Mouse (Mus musculus) limb, embryonic 14.5 days (tissue): ENCODE measurements around the gene Sstr4. TPM values are rescaled to one million over a fixed set of nuclear protein-coding genes. Genes with fewer than 3 reads are reported as not detected.

Source experiments
- ATAC-seq: fragments of 200-750 bp; cut with Nextera tagmentation; 2 replicates; pipeline ENCODE4 v1.8.0; 2017; ENCODE audit warnings: low read depth, moderate number of reproducible peaks, moderate TSS enrichment; ENCODE audit not compliant: low FRiP score
- DNase-seq: peaks from one replicate; pipeline ENCODE4 v3.0.0-alpha.2; 2015; ENCODE audit warnings: low spot score
- H3K27ac ChIP-seq: fragments of 300-500 bp; sonication (generic); replicated peaks from 2 replicates; pipeline ENCODE4 v1.5.1; 2014; ENCODE audit warnings: low read depth, mild to moderate bottlenecking, low read length, moderate library complexity, mixed read lengths
- H3K27me3 ChIP-seq: fragments of 300-500 bp; sonication (generic); 2 replicates; pipeline ENCODE4 v1.6.1; 2014; ENCODE audit warnings: low read length, mixed read lengths; ENCODE audit not compliant: control insufficient read depth, insufficient read depth
- H3K36me3 ChIP-seq: fragments of 300-500 bp; sonication (generic); 2 replicates; pipeline ENCODE4 v1.6.1; 2014; ENCODE audit warnings: mild to moderate bottlenecking, low read length, moderate library complexity, mixed read lengths; ENCODE audit not compliant: control insufficient read depth, insufficient read depth
- H3K4me1 ChIP-seq: fragments of 300-500 bp; sonication (generic); 2 replicates; pipeline ENCODE4 v1.6.1; 2014; ENCODE audit warnings: antibody characterized with exemption, low read length, mixed read lengths; ENCODE audit not compliant: control insufficient read depth, insufficient read depth
- H3K4me2 ChIP-seq: fragments of 300-500 bp; sonication (generic); replicated peaks from 2 replicates; pipeline ENCODE4 v1.6.1; 2014; ENCODE audit warnings: low read depth, mild to moderate bottlenecking, low read length, moderate library complexity; ENCODE audit not compliant: severe bottlenecking
- H3K4me3 ChIP-seq: fragments of 300-500 bp; sonication (generic); replicated peaks from 2 replicates; pipeline ENCODE4 v1.5.1; 2014; ENCODE audit warnings: low read length
- H3K9ac ChIP-seq: fragments of 300-500 bp; sonication (generic); 2 replicates; pipeline ENCODE4 v1.6.1; 2014; ENCODE audit warnings: mild to moderate bottlenecking, low read depth, low read length, moderate library complexity; ENCODE audit not compliant: severe bottlenecking
- H3K9me3 ChIP-seq: fragments of 300-500 bp; sonication (generic); 2 replicates; pipeline ENCODE4 v1.6.1; 2016; ENCODE audit warnings: low read length; ENCODE audit not compliant: control insufficient read depth
- POLR2A ChIP-seq: fragments of 200-500 bp; IDR thresholded peaks from 2 replicates; pipeline ENCODE4 v1.8.0; 2012; ENCODE audit warnings: inconsistent platforms, mild to moderate bottlenecking, moderate library complexity, borderline replicate concordance; ENCODE audit not compliant: insufficient read depth, insufficient read length; ENCODE audit errors: extremely low read depth
- WGBS: fragments of 180-500 bp; shearing (Covaris S2); extraction: QIAGEN DNeasy Blood & Tissue Kit; methylation state at CpG from one replicate; pipeline ENCODE4 v1.1.7; 2014; 5-methylcytosine and 5-hydroxymethylcytosine counted together
- polyA plus RNA-seq, 2 experiments: library from polyadenylated mRNA; depleted of rRNA in 1 of 2; stranded (reverse) in 1 of 2; unstranded in 1 of 2; fragments of >200 nt; fragmentation: Nextera tagmentation in 1 of 2; extraction: Ambion mirVana in 1 of 2; gene quantifications; 2 replicates each; pipeline versions ENCODE4 v1.2.1 to v1.2.3; 2012 to 2014

Sstr4 gene
- polyA plus RNA-seq, 2 experiments = 2.8 to 4.0 TPM

DNA sequence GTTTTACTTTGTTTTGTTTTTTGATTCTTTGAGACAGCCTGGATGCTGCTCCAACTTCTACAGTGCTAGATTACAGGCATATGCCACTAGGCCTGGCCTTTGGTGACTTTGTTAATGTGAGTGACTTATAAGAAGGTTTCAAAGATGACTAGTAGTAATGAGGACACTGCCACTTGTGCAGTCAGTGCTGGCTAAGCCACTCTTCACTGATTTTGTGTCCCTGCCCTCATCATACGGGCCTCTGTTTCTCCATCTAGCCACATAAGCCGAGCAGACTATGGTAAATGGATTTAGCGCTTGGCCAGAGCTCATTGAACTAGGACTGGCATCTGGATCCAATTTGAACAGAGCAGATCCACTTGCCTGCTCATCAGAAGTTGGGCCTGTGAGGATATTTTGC is 8.7 kb upstream of the Sstr4 start:
- no peak overlapping the region for H3K4me2 ChIP-seq
- no peak for ATAC-seq
- H3K36me3 ChIP-seq = no peaks in the 10 kb centered on the region
- H3K9me3 ChIP-seq = no peaks in the 10 kb centered on the region
- no peak for TF ChIP-seq POLR2A
- WGBS = 33% methylated on average over 3 of the region's 3 CpGs
- H3K4me3 ChIP-seq = no peak overlapping the region
- no peak overlapping the region for H3K27ac ChIP-seq
- no peaks in the 10 kb centered on the region for H3K27me3 ChIP-seq
- no peak for DNase-seq
- no peaks in the 10 kb centered on the region for H3K4me1 ChIP-seq
- no peak overlapping the region for H3K9ac ChIP-seq

DNA sequence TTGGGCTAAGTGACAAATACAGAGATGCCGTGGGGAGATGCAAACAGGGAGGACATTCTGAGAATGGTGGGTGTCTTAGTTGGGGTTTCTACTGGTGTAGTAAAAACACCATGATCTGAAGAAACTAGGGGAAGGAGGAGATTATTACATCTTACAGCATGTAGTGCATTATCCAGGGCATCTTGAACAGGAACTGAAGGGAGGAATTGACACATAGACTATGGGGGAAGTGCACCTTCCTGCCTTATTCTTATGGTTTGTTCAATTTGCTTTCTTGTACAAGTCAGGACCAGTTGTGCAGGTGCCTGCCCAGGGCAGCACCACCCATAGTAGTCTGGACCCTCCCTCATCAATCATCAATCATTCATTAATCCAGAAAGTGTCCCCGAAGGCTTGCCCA is 8.2 kb upstream of the Sstr4 start:
- DNase-seq = no peak
- H3K4me1 ChIP-seq = no peaks in the 10 kb centered on the region
- WGBS = 84% methylated on average over 2 of the region's 2 CpGs

DNA sequence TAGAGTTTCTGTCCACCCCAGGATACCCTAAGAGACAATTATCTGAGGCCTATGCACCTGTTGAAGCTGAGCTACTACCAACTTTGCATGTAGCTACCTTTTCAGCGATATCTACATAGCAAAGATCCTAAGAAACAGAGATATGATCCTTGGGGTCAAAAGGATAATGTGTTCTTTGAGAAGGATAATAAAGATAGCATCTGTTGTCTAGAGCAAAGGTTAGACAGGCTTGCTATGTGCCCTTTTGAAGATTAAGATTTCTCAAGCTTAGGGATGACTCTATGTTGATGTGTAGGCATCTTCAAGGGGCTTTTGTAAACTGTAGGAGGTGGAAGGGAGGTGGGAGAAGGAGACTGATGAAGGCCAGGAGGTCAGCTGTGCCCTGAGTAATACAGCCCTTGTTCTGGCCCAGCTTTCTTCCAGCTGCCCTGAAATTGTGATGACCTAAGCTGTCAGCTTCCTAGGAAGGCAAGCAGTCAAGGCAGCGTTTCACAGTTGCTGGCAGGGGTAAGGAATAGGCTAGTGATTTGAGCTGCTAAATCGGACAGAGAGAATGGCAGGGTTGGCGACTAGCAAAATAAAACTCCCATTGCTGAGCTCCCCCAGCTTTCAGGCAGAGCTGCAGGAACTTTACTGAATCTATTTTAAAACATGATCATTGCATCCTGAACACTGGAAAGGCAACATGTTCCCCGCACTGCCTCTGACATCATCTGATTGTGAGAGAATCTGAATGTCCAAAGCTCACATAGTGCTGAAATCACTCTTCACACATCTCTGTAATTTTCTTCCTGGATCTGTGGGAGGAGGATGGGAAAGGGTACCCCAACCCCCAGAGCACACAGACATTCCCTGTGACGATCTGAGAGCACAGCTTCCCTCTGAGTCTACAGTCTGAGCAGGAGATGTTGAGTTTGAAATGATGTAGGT is 7.2 kb upstream of the Sstr4 start:
- no peak overlapping the region for H3K4me3 ChIP-seq
- no peak for TF ChIP-seq POLR2A
- no peak overlapping the region for H3K27ac ChIP-seq
- DNase-seq = no peak
- no peaks in the 10 kb centered on the region for H3K27me3 ChIP-seq
- no peaks in the 10 kb centered on the region for H3K4me1 ChIP-seq
- 78% methylated on average over 6 of the region's 6 CpGs for WGBS
- no peak for ATAC-seq
- no peaks in the 10 kb centered on the region for H3K36me3 ChIP-seq
- H3K4me2 ChIP-seq = no peak overlapping the region
- no peak overlapping the region for H3K9ac ChIP-seq
- no peaks in the 10 kb centered on the region for H3K9me3 ChIP-seq

More for the DNA sequence above, 8.2 kb upstream of the Sstr4 start:
- H3K27me3 ChIP-seq = no peaks in the 10 kb centered on the region
- H3K4me3 ChIP-seq = no peak overlapping the region
- H3K9me3 ChIP-seq = no peaks in the 10 kb centered on the region
- no peak for TF ChIP-seq POLR2A
- no peaks in the 10 kb centered on the region for H3K36me3 ChIP-seq
- ATAC-seq = no peak
- H3K27ac ChIP-seq = no peak overlapping the region
- H3K4me2 ChIP-seq = no peak overlapping the region
- no peak overlapping the region for H3K9ac ChIP-seq

DNA sequence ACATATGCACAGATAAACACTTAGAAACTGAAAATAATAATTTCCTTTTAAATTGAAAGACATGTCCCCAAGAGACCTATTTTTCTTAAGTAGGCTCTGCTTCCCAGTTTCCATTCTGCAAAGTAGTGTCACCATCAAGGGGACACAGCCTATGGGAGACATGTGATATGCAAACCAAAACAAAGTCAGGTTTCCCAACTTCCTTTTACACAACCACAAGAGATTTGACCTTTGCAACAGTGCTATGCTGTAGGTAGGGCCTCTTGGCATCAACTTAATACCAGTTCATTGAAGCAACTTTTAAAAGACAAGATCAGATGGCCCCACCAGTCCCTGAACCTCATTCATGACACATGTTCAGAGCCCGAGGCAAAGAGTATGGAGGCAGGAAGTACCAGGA is 2.0 kb upstream of the Sstr4 start:
- H3K9me3 ChIP-seq = no peaks in the 10 kb centered on the region
- no peak for TF ChIP-seq POLR2A
- peaks cover 18% of the 10 kb centered on the region; the same call in 1 of the 2 replicates for H3K27me3 ChIP-seq
- H3K4me3 ChIP-seq = no peak overlapping the region
- peaks cover 12% of the 10 kb centered on the region for H3K4me1 ChIP-seq
- WGBS = 76% methylated on average over 1 of the region's 1 CpGs
- no peak for DNase-seq
- no peaks in the 10 kb centered on the region for H3K36me3 ChIP-seq
- no peak overlapping the region for H3K4me2 ChIP-seq
- no peak overlapping the region for H3K9ac ChIP-seq
- no peak overlapping the region for H3K27ac ChIP-seq
- no peak for ATAC-seq

DNA sequence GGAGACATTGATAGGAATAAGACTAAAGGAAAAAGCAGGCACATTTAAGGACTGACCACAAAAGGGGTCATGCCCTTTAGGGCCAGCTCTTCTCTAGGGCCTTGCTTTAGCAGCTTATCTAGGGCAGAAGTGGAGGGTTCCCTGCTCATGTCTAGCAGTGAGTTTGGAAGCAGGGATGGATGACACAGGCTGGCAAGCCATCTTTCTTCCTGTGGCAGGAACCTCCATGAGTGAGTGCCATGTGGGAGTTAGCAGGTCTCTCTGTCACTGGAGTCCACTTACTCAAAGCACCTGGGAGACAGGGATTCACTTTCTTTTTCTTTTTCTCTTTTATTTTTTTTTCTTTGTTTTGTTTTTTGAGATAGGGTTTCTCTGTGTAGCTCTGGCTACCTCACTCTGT is 1.3 kb upstream of the Sstr4 start:
- Histone ChIP-seq H3K27me3 (peaks cover 18% of the 10 kb centered on the region; the same call in 1 of the 2 replicates), H3K27ac (no peak overlapping the region), H3K9me3 (no peaks in the 10 kb centered on the region), H3K4me2 (no peak overlapping the region), H3K36me3 (no peaks in the 10 kb centered on the region), H3K9ac (no peak overlapping the region), H3K4me3 (no peak overlapping the region), H3K4me1 (peaks cover 15% of the 10 kb centered on the region)
- no peak for DNase-seq
- TF ChIP-seq POLR2A = no peak
- ATAC-seq = no peak

DNA sequence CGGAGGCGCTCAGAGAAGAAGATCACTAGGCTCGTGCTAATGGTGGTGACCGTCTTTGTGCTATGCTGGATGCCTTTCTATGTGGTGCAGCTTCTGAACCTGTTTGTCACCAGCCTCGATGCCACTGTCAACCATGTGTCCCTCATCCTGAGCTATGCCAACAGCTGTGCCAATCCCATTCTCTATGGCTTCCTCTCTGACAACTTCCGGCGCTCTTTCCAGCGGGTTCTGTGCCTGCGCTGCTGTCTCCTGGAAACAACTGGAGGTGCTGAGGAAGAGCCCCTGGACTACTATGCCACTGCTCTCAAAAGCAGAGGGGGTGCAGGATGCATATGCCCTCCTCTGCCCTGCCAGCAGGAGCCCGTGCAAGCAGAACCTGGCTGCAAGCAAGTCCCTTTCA is 1.1 kb downstream of the Sstr4 start:
- Histone ChIP-seq H3K27ac (no peak overlapping the region), H3K27me3 (peaks cover 18% of the 10 kb centered on the region; the same call in 1 of the 2 replicates), H3K9ac (no peak overlapping the region), H3K4me3 (peak overlapping the region; percentile 54), H3K4me2 (peak overlapping the region; percentile 97), H3K36me3 (no peaks in the 10 kb centered on the region), H3K9me3 (no peaks in the 10 kb centered on the region), H3K4me1 (peaks cover 15% of the 10 kb centered on the region)
- no peak for DNase-seq
- no peak for ATAC-seq
- WGBS = 61% methylated on average over 10 of the region's 10 CpGs
- TF ChIP-seq POLR2A = no peak
